Mouse (Mus musculus) right cerebral cortex, adult 2 months (tissue): ENCODE measurements around the gene Olah.
"Not testable (repeated sequence)": the region's sequence is repeated elsewhere in the genome, so short reads cannot be mapped to it uniquely, and the experiment has no call there.

ENCODE experiments used
- DNase-seq, 2 experiments: peaks; one replicate each; pipeline ENCODE4 v3.0.0; 2021 to 2022; ENCODE audit warnings: low spot score in 2 of 2

Gene Olah

GRCm38 (mm10) chr2:3397110-3397509, at the start of gene Olah:
Gene Olah, minus strand, starts transcription at chr2:3397210.
- not testable (repeated sequence) for DNase-seq

- no peak for DNase-seq
These were observed 49.0 kb upstream of the Olah start for GRCm38 (mm10) chr2:3445984-3446383.

- DNase-seq = peak; percentile 20 to 23
These were observed 47.2 kb upstream of the Olah start for GRCm38 (mm10) chr2:3444206-3444605.

GRCm38 (mm10) chr2:3437956-3438355, 40.9 kb upstream of the Olah start:
- no peak for DNase-seq

- DNase-seq = no peak
These were observed 38.5 kb upstream of the Olah start for GRCm38 (mm10) chr2:3435369-3436061.

- DNase-seq = no peak
These were observed 33.9 kb upstream of the Olah start for GRCm38 (mm10) chr2:3430956-3431355.

GRCm38 (mm10) chr2:3424579-3424910, 27.5 kb upstream of the Olah start:
- DNase-seq = no peak

- peak; percentile 89 to 92 for DNase-seq
These were observed 27.0 kb upstream of the Olah start, which contains the start of gene Dclre1c for GRCm38 (mm10) chr2:3423841-3424578. Gene Dclre1c, plus strand, starts transcription at chr2:3424131.

GRCm38 (mm10) chr2:3422548-3422947, 25.5 kb upstream of the Olah start, which contains the start of gene Meig1:
Gene Meig1, minus strand, starts transcription at chr2:3422648.
- DNase-seq = no peak

GRCm38 (mm10) chr2:3420157-3420556, 23.1 kb upstream of the Olah start:
- DNase-seq = no peak

GRCm38 (mm10) chr2:3418883-3419431, 21.9 kb upstream of the Olah start:
- DNase-seq = peak; percentile 96 to 98

- no peak for DNase-seq
These were observed 18.7 kb upstream of the Olah start for GRCm38 (mm10) chr2:3415676-3416075.

GRCm38 (mm10) chr2:3414241-3414640, 17.2 kb upstream of the Olah start:
- peak; percentile 64 to 74 for DNase-seq

- no peak for DNase-seq
These were observed 10.7 kb upstream of the Olah start for GRCm38 (mm10) chr2:3407756-3408155.

- peak in 1 of 2 experiments; percentile 5 for DNase-seq
These were observed 9.0 kb upstream of the Olah start for GRCm38 (mm10) chr2:3405981-3406380.

GRCm38 (mm10) chr2:3391945-3392344, 5.1 kb downstream of the Olah start:
- no peak for DNase-seq

GRCm38 (mm10) chr2:3387105-3387860, 9.7 kb downstream of the Olah start:
- no peak for DNase-seq

- DNase-seq = no peak
These were observed 31.9 kb downstream of the Olah start for GRCm38 (mm10) chr2:3365127-3365526.

- no peak for DNase-seq
These were observed 35.9 kb downstream of the Olah start for GRCm38 (mm10) chr2:3361067-3361466.

GRCm38 (mm10) chr2:3357887-3358286, 39.1 kb downstream of the Olah start:
- no peak for DNase-seq

GRCm38 (mm10) chr2:3356311-3356710, 40.7 kb downstream of the Olah start:
- no peak for DNase-seq

GRCm38 (mm10) chr2:3355793-3356192, 41.2 kb downstream of the Olah start:
- DNase-seq = no peak
